Mouse (Mus musculus) myocyte (in vitro differentiated cells): ENCODE results near the gene Kiss1. TPM values are rescaled to one million over a fixed set of nuclear protein-coding genes. Genes with fewer than 3 reads are reported as not detected.

Experiments
- H3K27me3 ChIP-seq: one replicate; pipeline ENCODE4 v1.6.1; 2011; ENCODE audit not compliant: control insufficient read depth, insufficient read depth, insufficient read length
- H3K36me3 ChIP-seq: one replicate; pipeline ENCODE4 v1.6.1; 2011; ENCODE audit not compliant: control insufficient read depth, insufficient read depth
- H3K4me2 ChIP-seq: one replicate; pipeline ENCODE4 v1.6.1; 2011; ENCODE audit warnings: low read depth, control low read depth
- H3K4me3 ChIP-seq: one replicate; pipeline ENCODE4 v1.5.1; 2011; ENCODE audit warnings: mild to moderate bottlenecking, control low read depth, moderate library complexity
- H3K79me2 ChIP-seq: one replicate; pipeline ENCODE4 v1.6.1; 2011; ENCODE audit not compliant: control insufficient read depth, insufficient read depth
- H3ac ChIP-seq: one replicate; pipeline ENCODE4 v1.6.1; 2011; ENCODE audit not compliant: control insufficient read depth, insufficient read length
- CEBPB ChIP-seq: IDR thresholded peaks from 2 replicates; pipeline ENCODE4 v1.6.1; 2011; ENCODE audit warnings: mild to moderate bottlenecking, moderate library complexity; ENCODE audit not compliant: poor library complexity, insufficient read depth, severe bottlenecking
- E2F4 ChIP-seq: IDR thresholded peaks from one replicate; pipeline ENCODE4 v1.6.1; 2011; ENCODE audit warnings: mild to moderate bottlenecking, control low read depth, moderate library complexity; ENCODE audit not compliant: insufficient read depth
- MAX ChIP-seq: IDR thresholded peaks from one replicate; pipeline ENCODE4 v1.6.1; 2011; ENCODE audit warnings: low read depth, mild to moderate bottlenecking, control low read depth
- MYOD1 ChIP-seq, 3 experiments: IDR thresholded peaks; one replicate each; pipeline ENCODE4 v1.6.1; 2011; ENCODE audit warnings: control low read depth in 2 of 3, low read depth in 2 of 3, mild to moderate bottlenecking in 2 of 3, moderate library complexity in 1 of 3; ENCODE audit not compliant: insufficient read length in 2 of 3, control insufficient read depth in 1 of 3
- MYOG ChIP-seq, 3 experiments: IDR thresholded peaks; one replicate each; pipeline ENCODE4 v1.6.1; 2011; ENCODE audit warnings: control low read depth in 2 of 3, low read depth in 2 of 3, mild to moderate bottlenecking in 2 of 3; ENCODE audit not compliant: insufficient read length in 2 of 3, control insufficient read depth in 1 of 3, insufficient read depth in 1 of 3
- POLR2A ChIP-seq: IDR thresholded peaks from one replicate; pipeline ENCODE4 v1.6.1; 2011; ENCODE audit warnings: low read depth, mild to moderate bottlenecking, control low read depth, moderate library complexity; ENCODE audit not compliant: insufficient read length
- POLR2AphosphoS2 ChIP-seq: IDR thresholded peaks from one replicate; pipeline ENCODE4 v1.6.1; 2011; ENCODE audit warnings: low read depth, control low read depth; ENCODE audit not compliant: insufficient read length
- REST ChIP-seq: IDR thresholded peaks from one replicate; pipeline ENCODE4 v1.6.1; 2011; ENCODE audit warnings: mild to moderate bottlenecking, control low read depth, moderate library complexity; ENCODE audit not compliant: insufficient read depth, insufficient read length
- SRF ChIP-seq: IDR thresholded peaks from one replicate; pipeline ENCODE4 v1.6.1; 2011; ENCODE audit warnings: low read depth; ENCODE audit not compliant: control insufficient read depth, insufficient read length
- TCF12 ChIP-seq: IDR thresholded peaks from one replicate; pipeline ENCODE4 v1.6.1; 2011; ENCODE audit warnings: mild to moderate bottlenecking, control low read depth; ENCODE audit not compliant: poor library complexity, insufficient read depth, severe bottlenecking
- TCF3 ChIP-seq: IDR thresholded peaks from one replicate; pipeline ENCODE4 v1.6.1; 2011; ENCODE audit warnings: low read depth, control low read depth; ENCODE audit not compliant: insufficient read length
- USF1 ChIP-seq: IDR thresholded peaks from one replicate; pipeline ENCODE4 v1.6.1; 2011; ENCODE audit warnings: low read depth, mild to moderate bottlenecking, control low read depth, moderate library complexity
- polyA plus RNA-seq: library from polyadenylated mRNA; unstranded; fragments of >200 nt; fragmentation: generic; extraction: Trizol; gene quantifications from one replicate; pipeline ENCODE4 v1.2.1, GENCODE M21; 2012; ENCODE audit warnings: missing spikeins

Gene Kiss1
- polyA plus RNA-seq, 1 experiment: not detected

DNA sequence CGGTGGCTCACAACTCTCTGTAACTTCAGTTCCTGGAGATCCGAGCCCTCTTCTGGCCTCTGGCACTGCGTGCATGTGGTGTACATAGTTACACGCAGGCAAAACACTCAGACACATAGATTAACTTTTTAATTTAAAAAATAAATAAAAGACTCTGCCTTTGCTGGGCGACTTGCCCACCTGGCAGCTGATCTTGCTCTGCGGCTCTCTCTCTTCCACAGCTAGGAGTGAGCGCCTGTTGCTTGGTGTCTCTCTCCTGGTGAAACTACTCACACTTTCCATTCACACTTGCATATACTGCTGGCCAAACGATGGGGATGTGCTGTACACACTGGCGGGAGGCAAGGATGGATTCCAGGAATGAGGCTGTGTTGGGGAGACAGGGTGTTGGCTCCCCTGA is 24.9 kb downstream of the Kiss1 start:
- Histone ChIP-seq H3ac (no peak overlapping the region), H3K79me2 (no peaks in the 10 kb centered on the region), H3K4me3 (no peak overlapping the region), H3K36me3 (no peaks in the 10 kb centered on the region), H3K27me3 (peaks cover 23% of the 10 kb centered on the region), H3K4me2 (no peak overlapping the region)
- TF ChIP-seq TCF12 (no peak), POLR2A (no peak), MAX (no peak), USF1 (no peak), MYOG (IDR thresholded peaks at IDR 0.05; ENCODE audit: control insufficient read depth in 1 of 3, insufficient read depth in 1 of 3, insufficient read length in 2 of 3, low read depth in 2 of 3) (no peak)

DNA sequence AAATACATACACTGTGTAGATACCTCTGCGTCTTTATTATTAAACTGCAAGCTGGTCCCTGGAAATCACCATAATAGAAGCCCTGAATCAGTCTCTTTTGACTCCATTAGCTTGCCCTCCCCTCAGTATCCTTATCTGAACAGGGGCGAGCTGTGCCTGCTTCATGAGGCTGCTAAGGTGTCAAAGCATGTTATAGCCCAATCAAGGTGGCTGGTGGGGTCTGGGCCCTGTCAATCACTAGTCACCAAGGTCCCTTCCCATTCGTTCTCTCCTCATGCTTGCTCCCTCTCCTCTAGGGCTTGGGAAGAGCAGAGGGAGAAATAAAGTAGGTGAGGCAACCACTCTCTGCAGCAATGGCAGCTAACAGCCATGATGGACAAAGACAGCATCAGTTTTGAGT is 25.6 kb downstream of the Kiss1 start:
- TF ChIP-seq MAX (no peak), TCF12 (no peak), TCF3 (no peak), CEBPB (no peak), E2F4 (no peak), MYOD1 (IDR thresholded peaks at IDR 0.05; ENCODE audit: control insufficient read depth in 1 of 3, insufficient read length in 2 of 3, low read depth in 2 of 3) (no peak), POLR2A (no peak)
- Histone ChIP-seq H3K79me2 (no peaks in the 10 kb centered on the region), H3ac (no peak overlapping the region), H3K4me2 (no peak overlapping the region), H3K27me3 (peaks cover 29% of the 10 kb centered on the region), H3K36me3 (no peaks in the 10 kb centered on the region), H3K4me3 (no peak overlapping the region)

DNA sequence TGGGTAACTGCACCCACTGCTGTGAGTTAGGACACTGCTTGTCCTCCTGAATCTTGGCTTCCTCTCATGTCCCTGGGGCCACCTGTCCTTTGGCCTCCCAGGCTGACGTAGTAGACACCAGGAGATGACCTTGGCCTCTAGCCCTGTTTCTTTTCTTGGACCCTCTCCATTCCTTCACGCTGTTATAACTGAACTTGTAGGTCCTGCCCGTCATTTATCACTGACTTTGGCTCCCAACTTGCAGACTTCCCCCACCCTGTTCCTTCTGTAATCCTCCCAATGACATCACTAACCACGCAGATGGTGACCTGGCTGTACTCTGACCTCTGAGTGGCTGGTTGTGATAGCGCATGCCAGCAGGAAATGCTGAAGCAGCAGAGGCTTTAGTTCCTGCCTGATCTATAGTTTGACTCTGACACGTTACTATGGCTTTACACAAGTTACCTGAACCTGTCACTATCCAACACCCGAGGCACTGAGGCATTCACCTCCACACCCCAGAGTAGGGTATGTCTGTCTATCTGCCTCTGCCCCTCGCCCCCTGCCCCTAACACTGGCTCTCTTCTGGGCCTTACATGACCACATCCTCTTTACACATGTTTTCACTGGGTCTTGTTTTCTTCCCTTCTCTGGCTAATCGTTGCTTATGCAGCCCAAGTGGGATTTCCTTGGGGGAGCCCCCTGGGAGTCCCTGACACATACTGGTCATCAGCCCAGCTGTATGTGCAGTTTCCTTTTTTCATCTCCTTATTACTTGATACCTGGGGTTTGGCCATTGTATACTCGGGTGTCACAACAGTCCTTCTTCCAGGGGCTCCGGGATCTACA is 26.2 kb downstream of the Kiss1 start:
- TF ChIP-seq POLR2A (no peak), SRF (no peak), CEBPB (no peak), POLR2AphosphoS2 (no peak), MYOD1 (IDR thresholded peaks at IDR 0.05; ENCODE audit: control insufficient read depth in 1 of 3, insufficient read length in 2 of 3, low read depth in 2 of 3) (no peak), USF1 (no peak), E2F4 (no peak), MYOG (IDR thresholded peaks at IDR 0.05; ENCODE audit: control insufficient read depth in 1 of 3, insufficient read depth in 1 of 3, insufficient read length in 2 of 3, low read depth in 2 of 3) (no peak), TCF12 (no peak), TCF3 (no peak), REST (no peak), MAX (no peak)
- Histone ChIP-seq H3K27me3 (peaks cover 36% of the 10 kb centered on the region), H3K79me2 (no peaks in the 10 kb centered on the region), H3ac (no peak overlapping the region), H3K4me2 (no peak overlapping the region), H3K4me3 (no peak overlapping the region), H3K36me3 (no peaks in the 10 kb centered on the region)

DNA sequence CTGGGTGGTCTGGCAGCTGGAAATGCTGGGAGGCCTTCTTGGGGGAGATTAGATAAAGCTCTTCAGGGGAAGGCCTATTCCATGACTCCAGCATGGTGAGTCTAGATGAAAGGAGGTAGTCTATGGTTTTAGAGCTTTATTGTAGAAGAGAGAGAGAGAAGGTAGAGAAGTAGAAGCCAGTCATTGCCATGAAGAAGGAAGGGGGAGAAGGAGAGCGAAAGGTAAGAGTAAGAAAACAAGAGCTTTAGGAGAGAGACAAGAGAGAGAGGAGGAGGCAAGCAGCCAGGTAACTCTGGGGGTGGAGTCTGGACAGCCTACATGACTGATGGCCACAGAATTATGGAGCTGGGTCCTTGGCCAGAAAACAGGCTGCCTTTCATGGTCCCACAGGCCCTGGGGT is 28.5 kb downstream of the Kiss1 start, which contains the start of gene Ren1:
Gene Ren1 (plus strand): TSS at position 301 of the 400 bp plus-strand sequence.
- no peaks in the 10 kb centered on the region for H3K36me3 ChIP-seq
- no peak within 1 kb of the TSS for H3K4me2 ChIP-seq
- peaks cover 57% of the 10 kb centered on the region for H3K27me3 ChIP-seq
- H3K79me2 ChIP-seq: no peaks in the 10 kb centered on the region
- no peak within 1 kb of the TSS for H3ac ChIP-seq
- TF ChIP-seq MYOG (IDR thresholded peaks at IDR 0.05; ENCODE audit: control insufficient read depth in 1 of 3, insufficient read depth in 1 of 3, insufficient read length in 2 of 3, low read depth in 2 of 3) (no peak), TCF12 (no peak), POLR2AphosphoS2 (no peak), MAX (no peak), E2F4 (no peak), USF1 (no peak), TCF3 (no peak), SRF (no peak), CEBPB (no peak), POLR2A (no peak), MYOD1 (IDR thresholded peaks at IDR 0.05; ENCODE audit: control insufficient read depth in 1 of 3, insufficient read length in 2 of 3, low read depth in 2 of 3) (no peak), REST (no peak)
- H3K4me3 ChIP-seq: no peak within 1 kb of the TSS

DNA sequence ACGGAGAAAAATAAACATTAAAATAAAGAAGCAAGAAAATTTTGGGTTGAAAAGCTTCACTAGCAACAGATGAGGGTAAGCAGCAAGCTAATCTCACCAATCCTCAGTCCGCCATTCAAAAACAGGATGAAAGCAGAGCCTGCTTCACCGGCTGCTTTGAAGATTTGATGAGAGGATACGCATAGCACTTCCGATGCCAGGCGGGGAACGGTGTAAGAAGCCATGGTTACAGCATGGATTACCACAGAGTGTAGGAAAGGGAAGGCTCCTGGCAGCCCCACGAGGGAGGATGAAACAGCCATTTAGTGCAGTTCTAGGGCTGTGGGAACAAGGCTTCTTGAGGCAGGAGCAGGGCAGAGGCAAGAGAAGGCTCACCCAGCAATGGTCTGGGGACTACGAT is 30.1 kb downstream of the Kiss1 start:
- Histone ChIP-seq H3K4me3 (no peak overlapping the region), H3K27me3 (peaks cover 72% of the 10 kb centered on the region), H3ac (no peak overlapping the region), H3K36me3 (no peaks in the 10 kb centered on the region), H3K4me2 (no peak overlapping the region), H3K79me2 (no peaks in the 10 kb centered on the region)
- TF ChIP-seq REST (no peak), E2F4 (no peak), USF1 (no peak), TCF3 (no peak), MYOD1 (IDR thresholded peaks at IDR 0.05; ENCODE audit: control insufficient read depth in 1 of 3, insufficient read length in 2 of 3, low read depth in 2 of 3) (no peak), MAX (no peak), SRF (no peak), POLR2A (no peak), POLR2AphosphoS2 (no peak), TCF12 (no peak), CEBPB (no peak), MYOG (IDR thresholded peaks at IDR 0.05; ENCODE audit: control insufficient read depth in 1 of 3, insufficient read depth in 1 of 3, insufficient read length in 2 of 3, low read depth in 2 of 3) (no peak)
